Mouse (Mus musculus) embryonic stem cell, embryonic (primary cell): ENCODE results near the gene Rab4b.

ENCODE experiments used
- CTCF ChIA-PET, 4 experiments: fragments of 300-600 bp in 2 of 4; fragments of 350-600 bp in 2 of 4; sonication (Branson Sonifier 250); formaldehyde crosslinking; loops; one replicate each; lab custom pipeline; 2022; ENCODE audit warnings: inconsistent platforms in 2 of 4; lab: Charles Lee
- POLR2A ChIA-PET, 4 experiments: fragments of 300-600 bp in 2 of 4; fragments of 350-600 bp in 2 of 4; sonication (Branson Sonifier 250); formaldehyde crosslinking; loops; one replicate each; lab custom pipeline; 2022; ENCODE audit warnings: antibody characterized with exemption in 4 of 4, inconsistent platforms in 1 of 4; lab: Charles Lee

Gene Rab4b

GRCm38 (mm10) chr7:27178324-27179216 is at the start of gene Rab4b:
TSS of gene Rab4b (minus strand) at chr7:27178896.
- POLR2A ChIA-PET: interaction anchor here (0.6 to 18.7 kb wide), 74 partner anchors 8 to 1952 kb away, joined by 3 to 554 read pairs (median 4); partner anchors contain the start of genes BC024978 (in 3 of the 4), Egln2 (in 3 of the 4), Snrpa (in 3 of the 4) and Coq8b (in 2 of the 4)
- CTCF ChIA-PET: interaction anchor here (0.6 to 4.8 kb wide), 39 partner anchors 10 to 261 kb away, joined by 3 to 54 read pairs (median 5); partner anchors contain the start of genes BC024978 (in 1 of the 4), Coq8b (in 1 of the 4), Egln2 (in 1 of the 4) and Itpkc (in 1 of the 4)

- POLR2A ChIA-PET: interaction anchor here in 3 of 4 experiments (0.5 to 7.6 kb wide), 53 partner anchors 9 to 1541 kb away, joined by 3 to 88 read pairs (median 5); partner anchors contain the start of genes BC024978 (in 3 of the 3), Snrpa (in 3 of the 3), Egln2 (in 2 of the 3) and Numbl (in 2 of the 3)
- CTCF ChIA-PET: interaction anchor here (0.5 to 1.6 kb wide), 16 partner anchors 9 to 103 kb away, joined by 3 to 7 read pairs (median 3); partner anchors contain the start of gene Rab4b (in 1 of the 4)
Observed at GRCm38 (mm10) chr7:27228281-27228821, 49.7 kb upstream of the Rab4b start, which contains the start of gene Itpkc. TSS of gene Itpkc (minus strand) at chr7:27228661.

GRCm38 (mm10) chr7:27227676-27228075 is 49.0 kb upstream of the Rab4b start:
- ChIA-PET CTCF (interaction anchor here in 3 of 4 experiments (0.5 to 1.5 kb wide), 6 partner anchors 24 to 1818 kb away, joined by 3 read pairs; partner anchors contain the start of gene Rab4b (in 1 of the 3)), POLR2A (interaction anchor here in 3 of 4 experiments (1.0 to 7.6 kb wide), 27 partner anchors 8 to 280 kb away, joined by 3 to 88 read pairs (median 8); partner anchors contain the start of genes BC024978 (in 3 of the 3), Snrpa (in 3 of the 3), Egln2 (in 1 of the 3) and Rab4b (in 1 of the 3))

GRCm38 (mm10) chr7:27227276-27227675 is 48.6 kb upstream of the Rab4b start:
- ChIA-PET CTCF (interaction anchor here in 1 of 4 experiments (1.1 to 1.5 kb wide), 2 partner anchors 23 to 49 kb away, joined by 3 read pairs; partner anchors contain the start of gene Rab4b), POLR2A (interaction anchor here in 3 of 4 experiments (1.0 to 7.6 kb wide), 19 partner anchors 8 to 281 kb away, joined by 3 to 88 read pairs (median 9); partner anchors contain the start of genes BC024978 (in 3 of the 3), Snrpa (in 3 of the 3), Egln2 (in 1 of the 3) and Rab4b (in 1 of the 3))

GRCm38 (mm10) chr7:27224877-27225575 is 46.3 kb upstream of the Rab4b start:
- CTCF ChIA-PET: interaction anchor here in 2 of 4 experiments (0.5 to 1.8 kb wide), 3 partner anchors 8 to 1888 kb away, joined by 3 to 5 read pairs (median 4); partner anchors contain the start of gene Coq8b (in 1 of the 2)
- POLR2A ChIA-PET: interaction anchor here in 3 of 4 experiments (0.6 to 5.7 kb wide), 18 partner anchors 8 to 93 kb away, joined by 3 to 74 read pairs (median 4); partner anchors contain the start of genes Snrpa (in 3 of the 3), BC024978 (in 2 of the 3), Coq8b (in 1 of the 3) and Rab4b (in 1 of the 3)

GRCm38 (mm10) chr7:27222538-27222937 is 43.8 kb upstream of the Rab4b start:
- ChIA-PET POLR2A (interaction anchor here in 3 of 4 experiments (0.6 to 6.9 kb wide), 15 partner anchors 8 to 63 kb away, joined by 3 to 65 read pairs (median 6); partner anchors contain the start of genes BC024978 (in 2 of the 3), Coq8b (in 2 of the 3), Snrpa (in 2 of the 3) and Rab4b (in 1 of the 3)), CTCF (interaction anchor here in 1 of 4 experiments (1.3 kb wide), 1 partner anchor 8 kb away, joined by 3 read pairs; no protein-coding TSS in a partner anchor)

GRCm38 (mm10) chr7:27221939-27222338 is 43.2 kb upstream of the Rab4b start:
- POLR2A ChIA-PET: interaction anchor here in 3 of 4 experiments (1.0 to 6.9 kb wide), 14 partner anchors 9 to 63 kb away, joined by 3 to 65 read pairs (median 6); partner anchors contain the start of genes BC024978 (in 2 of the 3), Coq8b (in 2 of the 3), Snrpa (in 2 of the 3) and Rab4b (in 1 of the 3)
- CTCF ChIA-PET: interaction anchor here in 3 of 4 experiments (0.5 to 1.3 kb wide), 4 partner anchors 9 to 1470 kb away, joined by 3 to 4 read pairs (median 3); no protein-coding TSS in a partner anchor

GRCm38 (mm10) chr7:27219937-27220336 is 41.2 kb upstream of the Rab4b start:
- ChIA-PET CTCF (interaction anchor here in 2 of 4 experiments (0.5 to 1.7 kb wide), 3 partner anchors 11 to 17 kb away, joined by 6 to 7 read pairs (median 6); partner anchors contain the start of gene Coq8b (in 1 of the 2)), POLR2A (interaction anchor here in 3 of 4 experiments (0.9 to 6.9 kb wide), 10 partner anchors 8 to 65 kb away, joined by 3 to 65 read pairs (median 5); partner anchors contain the start of genes BC024978 (in 2 of the 3), Snrpa (in 2 of the 3), Coq8b (in 1 of the 3) and Itpkc (in 1 of the 3))

- POLR2A ChIA-PET: interaction anchor here in 3 of 4 experiments (0.6 to 6.9 kb wide), 16 partner anchors 9 to 63 kb away, joined by 3 to 65 read pairs (median 6); partner anchors contain the start of genes BC024978 (in 2 of the 3), Itpkc (in 2 of the 3), Snrpa (in 2 of the 3) and Coq8b (in 1 of the 3)
- CTCF ChIA-PET: interaction anchor here in 3 of 4 experiments (0.5 to 1.2 kb wide), 3 partner anchors 10 to 37 kb away, joined by 3 read pairs; partner anchors contain the start of gene Itpkc (in 1 of the 3)
Observed at GRCm38 (mm10) chr7:27218586-27218985, 39.9 kb upstream of the Rab4b start.

- ChIA-PET CTCF (interaction anchor here in 2 of 4 experiments (0.5 to 1.7 kb wide), 7 partner anchors 9 to 278 kb away, joined by 3 to 9 read pairs (median 3); partner anchors contain the start of gene Snrpa (in 1 of the 2)), POLR2A (interaction anchor here (0.6 to 6.1 kb wide), 24 partner anchors 9 to 1809 kb away, joined by 3 to 65 read pairs (median 4); partner anchors contain the start of genes BC024978 (in 3 of the 4), Snrpa (in 3 of the 4), Coq8b (in 1 of the 4) and Egln2 (in 1 of the 4))
Observed at GRCm38 (mm10) chr7:27212626-27213025, 33.9 kb upstream of the Rab4b start.

GRCm38 (mm10) chr7:27203730-27204449 is 25.2 kb upstream of the Rab4b start:
- ChIA-PET CTCF (interaction anchor here (0.6 to 2.3 kb wide), 10 partner anchors 8 to 70 kb away, joined by 3 to 8 read pairs (median 4); partner anchors contain the start of genes Coq8b (in 2 of the 4) and Itpkc (in 1 of the 4)), POLR2A (interaction anchor here (0.8 to 24.1 kb wide), 22 partner anchors 8 to 41 kb away, joined by 3 to 554 read pairs (median 6); partner anchors contain the start of genes BC024978 (in 4 of the 4), Coq8b (in 2 of the 4), Gm21983 (in 2 of the 4) and Itpkc (in 2 of the 4))

GRCm38 (mm10) chr7:27198779-27199178 is 20.1 kb upstream of the Rab4b start:
- CTCF ChIA-PET: interaction anchor here (0.5 to 1.7 kb wide), 8 partner anchors 9 to 87 kb away, joined by 3 to 9 read pairs (median 3); no protein-coding TSS in a partner anchor
- POLR2A ChIA-PET: interaction anchor here (0.5 to 24.1 kb wide), 46 partner anchors 9 to 375 kb away, joined by 3 to 554 read pairs (median 4); partner anchors contain the start of genes Coq8b (in 3 of the 4), Egln2 (in 3 of the 4), Itpkc (in 3 of the 4) and Rab4b (in 3 of the 4)

- CTCF ChIA-PET: interaction anchor here (0.8 to 1.7 kb wide), 7 partner anchors 9 to 88 kb away, joined by 3 to 9 read pairs (median 3); no protein-coding TSS in a partner anchor
- POLR2A ChIA-PET: interaction anchor here (0.6 to 24.1 kb wide), 48 partner anchors 8 to 288 kb away, joined by 3 to 554 read pairs (median 6); partner anchors contain the start of genes Coq8b (in 3 of the 4), Egln2 (in 3 of the 4), Itpkc (in 3 of the 4) and Rab4b (in 3 of the 4)
Observed at GRCm38 (mm10) chr7:27198355-27198754, 19.7 kb upstream of the Rab4b start.

GRCm38 (mm10) chr7:27197634-27198033 is 18.9 kb upstream of the Rab4b start:
- ChIA-PET POLR2A (interaction anchor here (0.6 to 24.1 kb wide), 48 partner anchors 8 to 1443 kb away, joined by 3 to 554 read pairs (median 8); partner anchors contain the start of genes Coq8b (in 3 of the 4), Numbl (in 3 of the 4), Egln2 (in 2 of the 4) and Gm21983 (in 2 of the 4)), CTCF (interaction anchor here in 3 of 4 experiments (0.6 to 3.5 kb wide), 9 partner anchors 8 to 222 kb away, joined by 3 to 15 read pairs (median 4); no protein-coding TSS in a partner anchor)
